Mouse (Mus musculus): ENCODE measurements around the gene Nav2.
A peak's percentile ranks its signal among the peaks of the same experiment; 100 is the strongest.

Gene Nav2

DNA sequence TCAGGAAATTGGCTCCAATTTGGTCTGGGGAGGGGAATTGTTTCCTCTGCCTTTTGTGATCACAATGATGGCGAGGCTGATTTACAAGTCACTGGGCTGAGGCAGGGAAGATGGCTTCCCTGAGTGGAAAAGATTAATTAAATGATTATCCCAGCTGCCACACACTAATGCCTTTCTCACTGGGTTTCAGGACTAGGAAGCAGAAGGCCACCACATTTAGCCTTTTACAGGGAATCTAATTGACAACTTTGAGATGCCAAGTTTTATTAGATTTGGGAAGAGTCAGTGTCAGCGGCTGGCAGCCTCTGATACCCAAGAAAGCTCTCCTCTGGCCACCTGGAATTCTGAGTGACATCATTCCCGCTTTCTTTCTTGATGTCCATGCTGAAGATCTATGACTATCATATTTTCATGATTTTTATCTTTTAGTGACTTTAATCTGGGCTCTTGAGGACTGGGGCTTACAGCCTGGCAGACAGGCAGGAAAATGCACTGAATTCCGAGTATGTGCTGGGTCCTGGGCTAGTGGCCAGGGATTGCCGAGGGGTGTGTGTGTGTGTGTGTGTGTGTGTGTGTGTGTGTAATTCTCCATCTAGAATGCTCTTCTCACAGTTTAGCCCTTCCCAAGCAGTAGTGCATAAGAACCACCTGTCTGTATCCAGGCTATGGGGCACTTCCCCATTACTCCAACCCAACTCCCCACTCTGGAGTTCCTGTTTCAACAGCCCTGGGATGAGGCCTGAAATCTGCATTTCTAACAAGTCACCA lies 432.8 kb downstream of the Nav2 start:
- DNase-seq: no peak

DNA sequence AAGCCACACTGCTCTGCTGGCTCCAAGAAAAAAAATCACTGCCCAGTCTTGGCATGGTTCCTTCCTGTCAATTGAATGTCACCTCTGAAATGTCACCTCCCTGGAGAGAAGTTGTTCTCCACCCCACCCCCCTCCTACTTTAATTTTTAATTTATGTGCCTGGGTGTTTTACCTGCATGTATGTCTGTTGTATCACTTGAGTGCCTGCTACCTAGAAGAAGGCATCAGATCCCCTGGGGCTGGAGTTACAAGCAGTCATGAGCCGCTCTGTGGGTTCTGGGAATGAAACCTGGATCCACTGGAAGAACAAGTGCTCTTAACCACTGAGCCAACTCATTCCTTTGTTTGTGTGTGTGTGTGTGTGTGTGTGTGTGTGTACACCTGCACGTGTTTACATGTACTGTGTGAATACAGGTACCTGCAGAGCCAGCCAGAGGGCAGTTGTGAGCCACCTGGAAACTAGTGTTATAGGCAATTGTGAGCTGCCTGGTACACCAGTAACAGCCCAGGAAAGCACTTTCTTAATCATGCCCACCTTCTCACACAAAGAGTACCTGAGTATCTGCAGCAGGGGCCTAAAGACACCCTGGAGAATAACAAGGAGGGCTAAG lies 433.5 kb downstream of the Nav2 start:
- no peak for DNase-seq

DNA sequence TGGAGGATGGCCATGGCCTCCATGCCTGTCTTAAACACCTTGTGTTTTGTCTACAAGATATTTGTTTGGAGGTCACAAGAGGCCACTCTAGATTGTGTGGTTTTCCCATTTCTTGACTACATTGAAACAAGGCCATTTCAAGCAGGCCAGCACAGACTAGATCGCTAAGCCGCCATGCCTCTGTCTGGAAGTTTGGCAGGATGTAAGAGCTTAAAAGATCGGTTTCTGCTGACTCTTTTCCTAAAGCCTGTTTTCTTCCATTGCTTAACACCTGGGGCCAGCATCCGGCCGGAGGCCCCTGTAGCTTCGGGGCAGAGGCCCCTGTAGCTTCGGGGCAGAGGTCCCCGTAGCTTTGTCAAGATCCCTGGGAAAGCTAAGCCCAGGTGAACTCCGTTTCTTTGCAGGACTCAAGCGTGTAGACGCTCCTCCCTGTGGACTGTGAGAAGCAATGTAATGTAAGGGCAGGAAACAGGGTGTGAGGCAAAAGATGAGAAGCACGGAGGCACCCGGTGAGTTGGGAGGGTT lies 434.1 kb downstream of the Nav2 start:
- DNase-seq: no peak

DNA sequence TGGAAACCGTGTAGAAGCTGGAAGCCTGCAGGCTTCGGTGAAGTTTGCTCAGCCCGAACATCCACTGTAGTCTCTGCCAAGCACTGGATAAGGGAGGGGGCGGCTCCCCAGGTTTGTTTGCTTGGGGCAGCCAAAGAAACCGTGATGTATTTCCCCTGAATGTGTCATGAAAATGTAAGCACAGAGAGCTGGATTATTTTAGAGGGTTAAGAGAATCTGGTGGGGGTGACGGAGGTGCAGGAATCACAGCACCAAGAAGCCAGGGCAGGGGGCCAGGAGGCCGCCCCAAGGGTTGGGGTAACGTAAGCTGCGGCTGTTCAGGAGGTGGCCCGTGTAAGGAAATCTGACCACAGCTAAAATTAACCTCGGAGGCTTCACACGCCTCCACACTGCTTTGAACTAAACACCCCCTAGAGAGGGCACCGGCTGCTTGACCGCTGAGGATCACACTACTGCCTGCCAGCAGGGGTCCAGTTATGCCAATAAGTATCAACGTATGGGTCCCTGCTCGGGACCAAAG lies 434.6 kb downstream of the Nav2 start:
- DNase-seq: no peak

DNA sequence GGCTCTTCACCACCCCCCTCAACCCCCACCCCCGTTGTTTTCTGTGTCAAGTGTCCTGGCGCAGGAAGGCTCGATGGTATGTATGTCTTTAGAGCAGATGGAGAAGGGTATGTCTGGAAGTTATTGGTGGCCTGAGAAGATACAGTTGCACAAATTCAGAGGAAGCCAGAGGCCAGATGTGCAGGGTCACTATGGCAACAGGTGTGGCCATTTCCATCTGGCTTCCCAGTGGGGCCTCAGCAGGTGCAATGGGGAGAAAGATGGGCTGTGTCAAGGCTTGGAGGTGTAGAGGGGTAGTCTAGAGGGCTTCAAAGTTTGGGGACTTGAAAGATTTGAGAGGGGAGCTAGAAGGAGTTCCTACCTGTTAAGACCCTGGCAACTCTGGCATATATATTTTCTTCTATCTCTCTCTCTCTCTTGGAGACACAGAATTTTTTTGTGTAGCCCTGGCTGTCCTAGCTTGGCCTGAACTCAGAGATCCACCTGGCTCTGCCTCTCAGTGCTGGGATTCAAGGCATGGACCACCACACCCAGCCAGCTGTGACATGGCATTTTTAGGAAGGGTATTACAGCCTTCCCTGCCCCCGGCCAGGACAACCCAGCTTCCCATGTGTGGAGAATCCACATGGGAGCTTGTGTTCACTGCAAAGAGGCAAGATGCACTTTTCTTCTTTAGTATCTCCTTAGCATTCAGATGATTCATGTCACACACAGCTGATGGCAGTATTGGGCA lies 435.4 kb downstream of the Nav2 start:
- DNase-seq: no peak

DNA sequence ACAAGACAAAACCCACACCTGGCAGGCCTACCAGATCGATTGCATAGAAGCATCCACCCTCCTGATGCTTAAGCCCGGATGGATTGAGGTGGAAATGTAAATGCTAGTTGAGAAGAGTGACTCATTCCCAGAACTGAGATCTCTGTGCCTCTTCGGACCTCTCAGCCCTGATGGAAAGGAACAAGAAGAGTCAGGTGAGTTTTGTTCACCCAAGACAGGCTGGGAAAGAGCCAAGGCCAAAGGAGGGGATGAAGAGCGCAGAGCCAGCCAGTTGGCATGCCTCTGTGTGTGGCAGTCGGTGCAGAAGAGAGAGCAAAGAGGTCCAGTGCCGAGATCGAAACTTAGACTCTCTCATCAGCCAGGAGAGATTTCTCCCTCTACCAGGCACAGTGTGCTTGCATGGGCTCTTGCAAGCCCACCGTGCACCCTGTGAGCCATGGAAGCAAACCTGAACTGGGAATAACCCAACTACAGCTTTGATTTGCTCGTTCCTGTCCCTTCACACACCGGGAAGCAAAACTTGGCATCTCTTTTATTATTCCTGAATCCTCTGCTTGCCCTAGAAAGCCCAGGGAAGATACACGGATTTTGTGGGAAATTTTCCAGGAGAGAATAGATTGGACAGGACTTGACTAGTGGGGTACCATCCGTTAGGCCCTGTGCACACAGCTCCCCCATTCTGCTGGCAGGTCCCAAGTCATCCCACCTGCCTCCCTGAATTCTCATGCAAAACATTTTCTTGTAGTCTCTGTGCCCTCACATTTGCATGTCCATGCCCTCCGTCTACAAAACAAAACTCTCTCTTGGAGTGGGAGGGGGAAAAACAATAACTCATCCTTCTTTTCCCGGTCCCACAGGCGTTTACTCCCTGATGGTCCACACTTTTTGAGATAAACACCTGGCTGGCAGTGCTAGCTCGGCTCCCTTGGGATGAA lies 439.1 kb downstream of the Nav2 start:
- no peak for DNase-seq

DNA sequence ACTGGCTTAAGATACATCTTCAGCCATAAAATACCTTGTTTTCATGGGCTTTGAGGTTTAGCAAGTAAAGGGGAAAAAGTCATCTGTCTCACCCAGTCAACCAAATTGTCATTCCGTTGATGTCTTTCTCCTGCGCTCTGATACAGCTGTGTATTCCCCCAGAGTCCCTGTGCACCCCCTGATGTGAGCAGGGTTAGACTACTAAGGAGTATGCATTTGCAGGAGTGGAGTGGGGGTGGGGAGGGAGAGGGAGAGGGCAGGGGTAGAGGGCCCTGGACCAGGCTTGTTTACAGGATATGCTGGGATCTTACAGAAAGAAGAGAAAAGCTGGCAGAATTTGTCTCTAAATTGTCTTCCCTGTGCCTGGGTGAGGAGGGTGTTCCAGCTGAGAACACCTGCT lies 440.1 kb downstream of the Nav2 start:
- no peak for DNase-seq

DNA sequence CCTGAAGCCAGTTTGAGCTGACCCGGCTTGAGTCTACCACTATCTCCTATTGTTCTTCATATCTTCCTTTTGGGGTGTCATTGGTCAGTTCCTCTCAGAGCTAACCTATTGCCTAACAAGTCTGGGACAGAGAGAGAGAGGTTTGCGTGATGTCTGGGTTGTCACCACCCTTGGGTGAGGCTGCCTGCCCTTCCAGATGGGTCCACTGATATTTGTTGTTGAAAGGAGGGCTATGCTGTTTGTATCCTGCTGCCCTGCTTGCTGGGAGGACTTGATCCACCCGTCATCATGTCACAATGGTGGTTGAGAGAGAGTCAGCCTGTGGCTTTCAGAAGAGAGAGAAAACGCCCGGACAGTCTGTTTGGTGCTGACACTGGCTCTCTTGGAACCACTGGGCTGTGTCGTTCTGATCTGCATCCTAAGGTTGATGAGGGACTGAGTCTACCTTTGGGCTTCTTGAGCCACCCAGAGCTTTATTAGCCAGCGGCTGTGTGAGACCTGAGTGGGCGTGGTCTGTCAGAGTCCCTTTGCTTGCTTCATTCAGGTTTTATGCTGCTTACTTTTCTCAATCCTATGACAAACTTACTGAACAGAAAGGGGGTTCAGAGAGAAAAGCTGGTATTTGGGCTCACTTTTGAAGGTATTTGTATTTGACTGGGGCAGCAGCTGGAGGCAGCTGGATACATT lies 441.9 kb downstream of the Nav2 start:
- no peak for DNase-seq

DNA sequence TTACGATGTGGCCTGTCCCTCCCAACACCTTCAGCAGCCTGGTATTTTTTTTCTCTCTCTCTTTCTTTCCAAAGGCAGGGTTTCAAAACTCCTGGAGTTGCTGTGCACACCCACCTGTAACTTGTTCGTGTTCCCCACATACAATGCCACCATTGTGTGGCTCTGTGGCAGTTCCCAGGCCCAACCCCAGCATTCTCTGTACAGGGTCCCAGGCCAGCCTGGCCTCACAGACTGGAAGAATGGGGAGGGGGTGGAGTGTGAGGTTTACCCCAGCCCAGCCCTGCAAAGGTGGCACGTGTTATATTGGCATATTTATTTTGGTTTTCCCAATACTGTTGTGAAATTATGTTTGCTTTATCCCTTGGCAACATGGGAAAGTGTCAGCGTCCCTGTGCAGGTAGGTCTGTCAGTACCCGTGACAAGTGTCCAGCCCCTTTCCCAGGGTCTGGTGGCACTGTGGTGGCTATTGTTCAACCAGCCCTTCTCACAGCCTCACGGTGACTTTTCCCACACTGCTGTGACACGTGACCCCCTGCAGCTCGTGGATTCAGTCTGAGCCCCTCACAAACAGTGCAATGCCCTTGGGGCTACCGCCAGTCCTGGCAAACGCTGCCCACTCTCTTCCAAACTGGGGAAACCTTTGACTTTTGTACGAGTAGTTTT lies 443.2 kb downstream of the Nav2 start:
- no peak for DNase-seq

DNA sequence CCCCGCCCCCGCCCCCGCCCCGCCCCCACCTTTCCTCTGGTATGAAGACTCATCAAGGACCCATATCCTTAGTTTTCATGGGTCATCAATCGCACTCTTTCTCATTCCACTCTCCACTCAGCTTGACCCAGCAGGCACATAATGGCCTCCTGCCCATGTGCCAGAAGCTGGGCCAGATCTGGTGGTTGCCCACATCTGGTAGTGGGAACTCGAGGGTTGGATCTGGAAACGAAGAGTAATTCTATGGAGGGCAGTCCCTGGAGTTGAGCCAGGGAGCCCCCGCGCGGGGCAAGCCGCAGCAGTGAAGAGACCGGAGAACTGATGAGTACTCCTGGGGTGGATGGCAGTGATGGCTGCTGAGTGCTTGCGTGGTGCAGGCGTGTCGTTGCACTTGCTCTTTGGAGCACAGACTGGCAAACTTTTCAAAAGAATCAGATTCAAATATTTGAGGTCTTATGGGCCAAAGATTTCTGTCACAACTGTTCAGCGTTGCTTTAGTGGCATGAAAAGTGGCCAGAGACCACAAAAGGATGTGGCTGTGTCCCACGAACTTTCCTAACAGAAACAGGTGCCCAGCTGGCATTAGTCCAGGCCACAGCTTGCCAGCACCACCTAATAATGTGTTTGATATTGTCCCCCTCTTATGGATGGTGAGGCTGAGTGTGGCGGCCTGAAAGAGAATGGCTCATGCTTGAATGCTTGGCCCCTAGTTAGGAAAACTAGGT lies 449.1 kb downstream of the Nav2 start:
- no peak for DNase-seq

DNA sequence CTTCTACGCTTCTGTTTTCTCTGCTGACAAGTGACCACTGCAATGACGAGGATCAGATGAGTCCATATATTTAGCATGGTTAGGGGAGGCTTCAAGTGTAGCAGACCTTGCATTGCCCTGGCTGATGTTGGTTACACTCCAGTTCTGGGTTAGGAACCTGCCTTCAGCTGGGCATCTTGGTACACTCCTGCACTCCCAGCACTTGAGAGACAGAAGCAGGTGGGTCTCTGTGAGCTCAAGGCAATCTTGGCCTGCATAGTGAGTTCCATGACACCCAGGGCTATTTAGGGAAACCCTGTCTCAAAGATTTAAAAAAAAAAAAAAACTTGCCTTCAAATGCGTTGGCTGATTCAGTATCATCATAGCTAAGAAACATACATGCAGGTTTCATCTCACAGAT lies 450.6 kb downstream of the Nav2 start:
- DNase-seq: no peak

DNA sequence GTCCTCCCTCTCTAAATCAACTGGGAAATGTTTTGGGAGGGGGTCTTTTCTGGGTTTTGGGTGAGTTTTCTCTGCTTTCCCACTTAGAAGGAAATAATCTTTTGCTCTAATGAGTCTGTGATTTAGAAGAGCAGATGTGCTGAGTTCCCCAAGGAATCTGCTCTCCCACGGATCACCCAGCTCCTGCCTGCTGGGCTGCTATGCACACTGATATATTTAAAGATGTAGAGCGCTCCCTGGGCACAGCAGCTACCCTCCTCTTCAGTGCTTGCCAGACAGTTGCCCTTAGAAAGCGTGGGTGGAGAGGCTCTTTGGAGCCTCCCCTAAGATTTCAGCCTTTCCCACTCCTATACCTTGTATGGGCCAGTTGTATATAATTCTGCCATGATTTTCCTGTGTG lies 452.1 kb downstream of the Nav2 start:
- no peak for DNase-seq

DNA sequence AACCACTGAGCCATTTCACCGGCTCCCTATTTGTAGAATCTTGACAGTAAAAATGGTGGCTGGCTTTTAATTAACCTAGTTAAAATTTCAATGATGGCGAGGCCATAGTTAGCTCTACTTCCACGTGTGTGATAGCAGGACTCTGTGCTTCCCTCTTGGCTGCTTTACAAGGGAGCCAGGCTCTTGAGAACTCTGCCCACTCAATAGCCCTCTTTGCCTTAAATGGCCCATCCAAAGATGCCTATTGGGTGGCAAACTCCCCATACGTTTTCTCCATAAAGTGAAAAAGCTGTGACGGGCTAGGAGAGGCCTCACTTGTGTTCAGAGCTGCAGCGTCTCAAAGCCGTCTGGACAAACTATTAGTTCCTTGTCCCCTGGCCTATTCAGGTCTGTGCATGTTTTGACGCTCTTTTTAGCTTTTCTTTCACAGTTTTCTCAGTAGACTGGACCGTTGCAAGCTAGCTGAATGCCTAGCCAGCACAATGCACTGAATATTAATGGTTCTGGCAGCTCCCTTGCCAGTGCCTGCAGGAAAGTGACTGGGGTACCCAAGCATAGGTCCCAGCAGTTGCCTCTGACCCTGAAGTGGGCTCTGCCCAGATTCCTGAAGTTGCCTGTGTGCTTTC lies 453.1 kb downstream of the Nav2 start:
- DNase-seq: no peak

DNA sequence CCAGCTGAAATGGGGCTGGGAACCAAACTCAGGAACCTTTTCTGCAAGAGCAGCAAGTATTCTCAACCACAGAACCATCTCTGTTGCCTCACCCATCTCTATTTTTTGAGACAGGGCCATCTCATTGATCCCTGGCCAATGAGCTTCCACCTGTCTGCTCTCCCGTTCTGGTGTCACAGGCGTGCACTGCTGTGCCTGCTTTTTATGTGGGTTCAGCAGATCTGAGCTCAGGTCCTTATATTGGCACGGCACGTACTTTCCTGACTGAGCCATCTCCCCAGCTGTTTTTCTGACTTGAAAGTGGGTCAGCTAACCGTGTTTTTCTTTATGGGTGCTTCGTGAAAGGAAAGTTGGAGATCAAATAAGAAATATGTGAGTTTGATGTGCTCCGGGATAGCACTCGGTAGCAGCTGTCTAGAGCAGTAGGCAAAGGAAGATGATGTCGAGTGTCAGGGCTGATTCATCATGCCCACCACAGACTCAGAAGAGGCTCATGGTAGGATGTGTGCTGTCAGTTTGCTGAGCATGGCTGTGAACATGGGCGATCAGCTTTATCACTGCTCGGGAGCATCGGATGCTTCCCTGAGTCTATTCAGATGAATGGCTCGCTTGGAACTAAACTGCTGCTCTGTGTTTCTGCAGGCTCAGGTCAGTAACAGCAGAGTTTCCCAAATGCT lies 456.1 kb downstream of the Nav2 start:
- DNase-seq: peak; percentile 62 to 81

DNA sequence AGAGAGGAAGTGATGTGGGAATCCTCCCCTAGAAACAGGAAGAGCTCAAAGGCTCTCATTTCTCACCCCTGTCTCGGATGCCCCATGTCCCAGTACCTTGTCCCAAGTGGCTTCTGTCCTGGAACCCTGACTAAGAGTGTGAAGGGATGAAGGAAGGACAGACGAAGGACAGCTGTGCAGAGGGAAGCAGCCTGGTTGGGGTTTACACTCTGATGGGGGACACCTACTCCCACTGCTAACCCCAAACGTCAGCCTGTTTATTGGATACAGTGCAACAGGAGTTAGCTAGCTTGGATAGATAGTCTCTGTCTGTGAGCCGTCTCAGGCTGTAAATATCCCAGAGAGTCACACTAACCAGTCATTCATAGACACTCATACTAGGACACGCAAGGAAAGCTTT lies 460.1 kb downstream of the Nav2 start:
- DNase-seq: no peak

DNA sequence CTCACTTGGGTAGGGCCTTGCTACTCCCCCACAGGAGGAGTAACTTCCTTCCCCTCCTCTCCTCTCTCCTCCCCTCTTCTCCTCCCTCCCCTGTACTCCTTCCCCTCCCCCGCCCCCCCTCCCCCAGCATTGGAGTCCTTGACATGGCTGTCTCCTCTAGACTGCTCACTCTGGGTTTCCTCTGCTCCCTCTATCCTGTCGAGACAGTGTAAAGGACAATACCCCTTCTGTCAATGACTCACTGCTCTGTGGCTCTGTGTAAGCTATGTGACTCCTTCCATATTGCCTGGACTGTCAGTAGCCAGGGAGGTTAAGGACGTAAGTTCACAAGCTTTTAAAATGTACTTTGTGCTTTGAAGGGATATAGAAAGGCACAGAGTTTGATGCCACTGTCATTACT lies 460.5 kb downstream of the Nav2 start:
- no peak for DNase-seq

DNA sequence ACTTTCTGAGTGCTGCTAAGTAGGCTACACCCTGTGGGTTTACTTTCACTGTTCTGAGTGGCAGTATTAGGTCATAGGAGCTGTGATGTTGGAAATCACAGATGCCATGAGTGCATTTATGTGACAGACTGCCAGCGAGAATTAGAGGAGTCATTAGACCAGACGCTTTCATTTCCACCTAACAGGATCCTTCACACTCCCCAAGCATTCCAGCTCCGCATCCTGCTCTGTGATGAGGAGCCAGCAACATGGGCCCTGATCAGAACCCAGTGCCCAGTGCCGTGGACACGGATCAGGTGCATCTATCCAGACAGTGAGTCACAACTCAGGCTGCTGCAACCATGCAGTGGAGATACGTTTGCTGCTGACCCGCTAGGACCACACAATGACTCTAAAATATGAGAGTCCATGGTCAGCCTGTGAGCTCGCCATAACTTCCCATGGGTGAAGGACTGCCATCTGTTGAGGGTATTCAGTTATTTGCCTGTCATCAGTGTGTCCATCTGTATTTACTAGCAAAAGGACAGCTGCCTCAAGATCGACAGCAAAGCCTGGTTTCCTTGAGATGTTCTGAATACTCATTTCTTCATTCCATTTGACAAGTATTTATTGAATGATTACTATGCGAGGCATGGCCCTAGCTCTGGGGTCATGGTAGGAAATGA lies 461.4 kb downstream of the Nav2 start:
- no peak for DNase-seq

DNA sequence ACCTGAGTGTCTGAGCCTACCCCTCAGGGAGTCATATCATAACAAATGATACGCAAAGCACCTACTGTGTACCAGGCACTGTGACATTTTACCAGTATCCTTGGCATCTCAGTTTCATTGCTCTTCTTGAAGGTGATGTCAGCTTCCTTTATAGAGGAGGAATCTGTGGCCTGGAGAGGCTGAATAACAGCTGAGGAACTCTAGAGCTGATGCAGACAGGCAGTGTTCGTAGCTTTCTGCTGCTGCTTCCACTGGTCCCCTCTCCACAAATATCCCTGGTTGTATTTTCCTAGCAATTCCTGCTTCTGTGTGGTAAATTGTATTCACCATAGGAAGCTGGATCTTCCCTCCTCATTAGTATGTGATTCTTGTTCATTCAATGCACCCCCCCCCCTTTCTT lies 462.8 kb downstream of the Nav2 start:
- no peak for DNase-seq

DNA sequence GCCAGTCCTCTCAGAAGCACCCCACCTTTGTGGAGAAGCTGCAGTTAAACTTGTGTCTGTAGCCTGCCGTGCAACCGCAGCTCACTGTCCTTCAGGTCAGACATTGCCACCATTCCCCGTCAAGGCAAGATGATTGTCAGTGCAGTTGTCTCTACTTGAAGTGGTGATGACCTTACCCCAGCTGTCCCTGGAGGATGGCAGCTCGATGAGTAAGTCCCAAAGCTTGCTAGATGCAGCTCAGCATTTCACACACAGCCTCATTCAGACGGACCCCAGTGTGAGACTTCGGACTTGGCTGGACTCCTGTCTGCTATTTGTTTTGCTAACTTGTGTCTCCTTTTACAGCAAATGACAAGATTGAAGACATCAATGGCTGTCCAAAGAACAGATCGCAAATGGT lies 463.5 kb downstream of the Nav2 start:
- no peak for DNase-seq

All from thymus, adult 18-20 months (tissue).